Mouse (Mus musculus): ENCODE measurements around the gene Kcnj15. TPM values are rescaled to one million over a fixed set of nuclear protein-coding genes. Genes with fewer than 3 reads are reported as not detected.
A peak's percentile ranks its signal among the peaks of the same experiment; 100 is the strongest.

The Kcnj15 gene
- total RNA-seq, 2 experiments from 2014 or later: 0.71 to 0.73 TPM

- DNase-seq (ENCODE audit: low spot score in 2 of 2): no peak
Observed at GRCm38 (mm10) chr16:95289375-95289774, 32.0 kb downstream of the Kcnj15 start.

GRCm38 (mm10) chr16:95291450-95292101 is 34.2 kb downstream of the Kcnj15 start:
- DNase-seq (ENCODE audit: low spot score in 2 of 2): no peak

GRCm38 (mm10) chr16:95292843-95293505 is 35.6 kb downstream of the Kcnj15 start:
- no peak for DNase-seq (ENCODE audit: low spot score in 2 of 2)

GRCm38 (mm10) chr16:95297651-95298050 is 40.3 kb downstream of the Kcnj15 start:
- DNase-seq (ENCODE audit: low spot score in 2 of 2): no peak

- no peak for DNase-seq (ENCODE audit: low spot score in 2 of 2)
Observed at GRCm38 (mm10) chr16:95301667-95302066, 44.3 kb downstream of the Kcnj15 start.

- DNase-seq (ENCODE audit: low spot score in 2 of 2): no peak
Observed at GRCm38 (mm10) chr16:95303676-95304075, 46.3 kb downstream of the Kcnj15 start.

GRCm38 (mm10) chr16:95307823-95308360 is 50.5 kb downstream of the Kcnj15 start:
- DNase-seq (ENCODE audit: low spot score in 2 of 2): no peak

GRCm38 (mm10) chr16:95321945-95322625 is 64.7 kb downstream of the Kcnj15 start:
- DNase-seq (ENCODE audit: low spot score in 2 of 2): no peak

- no peak for DNase-seq (ENCODE audit: low spot score in 2 of 2)
Observed at GRCm38 (mm10) chr16:95332159-95332558, 74.8 kb downstream of the Kcnj15 start.

- DNase-seq (ENCODE audit: low spot score in 2 of 2): peak; percentile 42 to 68
Observed at GRCm38 (mm10) chr16:95340885-95341791, 83.8 kb downstream of the Kcnj15 start.

GRCm38 (mm10) chr16:95342030-95342429 is 84.7 kb downstream of the Kcnj15 start:
- DNase-seq (ENCODE audit: low spot score in 2 of 2): no peak

- no peak for DNase-seq (ENCODE audit: low spot score in 2 of 2)
Observed at GRCm38 (mm10) chr16:95344961-95345360, 87.6 kb downstream of the Kcnj15 start.

GRCm38 (mm10) chr16:95345882-95346281 is 88.5 kb downstream of the Kcnj15 start:
- DNase-seq (ENCODE audit: low spot score in 2 of 2): peak; percentile 32 to 63

GRCm38 (mm10) chr16:95347202-95347601 is 89.8 kb downstream of the Kcnj15 start:
- DNase-seq (ENCODE audit: low spot score in 2 of 2): peak in 1 of 2 experiments; percentile 30

- DNase-seq (ENCODE audit: low spot score in 2 of 2): no peak
Observed at GRCm38 (mm10) chr16:95348555-95348954, 91.2 kb downstream of the Kcnj15 start.

GRCm38 (mm10) chr16:95349344-95349743 is 92.0 kb downstream of the Kcnj15 start:
- no peak for DNase-seq (ENCODE audit: low spot score in 2 of 2)

- no peak for DNase-seq (ENCODE audit: low spot score in 2 of 2)
Observed at GRCm38 (mm10) chr16:95349745-95350144, 92.4 kb downstream of the Kcnj15 start.

Data from gastrocnemius, postnatal 4 days (tissue).